Mouse (Mus musculus) thymus, postnatal 0 days (tissue): ENCODE data around the gene Ccdc97. TPM values are rescaled to one million over a fixed set of nuclear protein-coding genes. Genes with fewer than 3 reads are reported as not detected.

Source experiments
- DNase-seq: peaks from one replicate; pipeline ENCODE4 v3.0.0-alpha.2; 2015; ENCODE audit warnings: low spot score
- polyA plus RNA-seq: library from polyadenylated mRNA; unstranded; fragments of >200 nt; fragmentation: Nextera tagmentation; extraction: Ambion mirVana; gene quantifications from 2 replicates; pipeline ENCODE4 v1.2.1, GENCODE M21; 2015

Gene Ccdc97
- polyA plus RNA-seq, 1 experiment from 2014 or later = 16.2 TPM

GRCm38 (mm10) chr7:25689603-25690021, 29.3 kb downstream of the Ccdc97 start:
- DNase-seq = no peak

GRCm38 (mm10) chr7:25688810-25689586, 29.9 kb downstream of the Ccdc97 start:
- peak; percentile 84 for DNase-seq

- DNase-seq = peak; percentile 56
These were observed 31.0 kb downstream of the Ccdc97 start for GRCm38 (mm10) chr7:25687811-25688401.

- DNase-seq = peak; percentile 91
These were observed 32.0 kb downstream of the Ccdc97 start, which contains the start of gene Tgfb1 for GRCm38 (mm10) chr7:25686680-25687531. Tgfb1 (plus strand) TSS chr7:25687002.

- DNase-seq = no peak
These were observed 32.9 kb downstream of the Ccdc97 start for GRCm38 (mm10) chr7:25685926-25686470.

GRCm38 (mm10) chr7:25684659-25685058, 34.2 kb downstream of the Ccdc97 start:
- DNase-seq = no peak

- DNase-seq = peak; percentile 72
These were observed 35.3 kb downstream of the Ccdc97 start for GRCm38 (mm10) chr7:25683474-25684180.

- DNase-seq = peak; percentile 79
These were observed 37.3 kb downstream of the Ccdc97 start for GRCm38 (mm10) chr7:25681341-25682231.

- peak; percentile 97 for DNase-seq
These were observed 38.2 kb downstream of the Ccdc97 start, which contains the start of gene B9d2 for GRCm38 (mm10) chr7:25680514-25681258. B9d2 (plus strand) TSS chr7:25680780.

- DNase-seq = no peak
These were observed 38.9 kb downstream of the Ccdc97 start for GRCm38 (mm10) chr7:25679971-25680370.

- no peak for DNase-seq
These were observed 41.9 kb downstream of the Ccdc97 start for GRCm38 (mm10) chr7:25677013-25677412.

- DNase-seq = no peak
These were observed 42.7 kb downstream of the Ccdc97 start for GRCm38 (mm10) chr7:25676085-25676781.

- DNase-seq = no peak
These were observed 43.5 kb downstream of the Ccdc97 start for GRCm38 (mm10) chr7:25675405-25675804.

- DNase-seq = peak; percentile 30
These were observed 44.1 kb downstream of the Ccdc97 start, which contains the start of gene Tmem91 for GRCm38 (mm10) chr7:25674719-25675300. Tmem91 (minus strand) TSS chr7:25675166.

GRCm38 (mm10) chr7:25674297-25674696, 44.6 kb downstream of the Ccdc97 start:
- no peak for DNase-seq

GRCm38 (mm10) chr7:25672442-25672841, 46.4 kb downstream of the Ccdc97 start:
- DNase-seq = no peak

GRCm38 (mm10) chr7:25671686-25672085, 47.2 kb downstream of the Ccdc97 start:
- DNase-seq = no peak

- DNase-seq = no peak
These were observed 48.8 kb downstream of the Ccdc97 start for GRCm38 (mm10) chr7:25670096-25670495.
